Mouse (Mus musculus): ENCODE measurements around the gene Fxyd4.
A peak's percentile ranks its signal among the peaks of the same experiment; 100 is the strongest.

Gene Fxyd4

GRCm38 (mm10) chr6:117890257-117890656, 47.2 kb downstream of the Fxyd4 start:
- peak in 1 of 2 experiments; percentile 19 for DNase-seq

- no peak for DNase-seq
Measured at GRCm38 (mm10) chr6:117888642-117889096, 48.8 kb downstream of the Fxyd4 start.

- no peak for DNase-seq
Measured at GRCm38 (mm10) chr6:117888032-117888431, 49.5 kb downstream of the Fxyd4 start.

DNA sequence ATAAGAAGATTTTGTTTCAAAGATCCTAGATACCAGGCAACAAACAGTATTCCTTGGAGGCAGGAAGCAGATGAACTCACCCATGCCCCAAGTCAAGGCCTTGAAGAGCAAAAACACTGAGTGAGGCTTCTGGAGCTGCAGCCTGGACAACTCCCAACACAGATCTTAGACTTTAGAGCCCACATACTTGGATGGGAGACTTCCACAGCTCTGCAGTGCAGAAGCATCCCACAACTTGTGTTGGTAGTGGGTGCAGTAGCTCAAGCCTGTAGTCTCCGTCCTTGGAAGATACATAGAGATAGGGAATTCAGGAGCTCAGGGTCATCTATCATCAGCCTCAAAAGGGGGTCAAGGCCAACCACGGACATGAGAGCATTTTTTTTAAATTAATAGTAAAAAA, 51.5 kb downstream of the Fxyd4 start:
- no peak for DNase-seq

All from spleen, adult 18-20 months (tissue).